Mouse (Mus musculus) neural tube, embryonic 14.5 days (tissue): Measurements from ENCODE around the gene Meis2. TPM values are rescaled to one million over a fixed set of nuclear protein-coding genes. Genes with fewer than 3 reads are reported as not detected.

Experiments used
- ATAC-seq: fragments of 200-750 bp; cut with Nextera tagmentation; 2 replicates; pipeline ENCODE4 v1.8.0; 2017; ENCODE audit warnings: low read depth, mild to moderate bottlenecking, moderate TSS enrichment, moderate library complexity
- H3K27ac ChIP-seq: fragments of 300-500 bp; sonication (generic); 2 replicates; pipeline ENCODE4 v1.5.1; 2014; ENCODE audit warnings: low read depth, mild to moderate bottlenecking, control low read depth, low read length, moderate library complexity, mixed read lengths
- H3K27me3 ChIP-seq: fragments of 300-500 bp; sonication (generic); 2 replicates; pipeline ENCODE4 v1.6.1; 2014; ENCODE audit warnings: low read length; ENCODE audit not compliant: control insufficient read depth, insufficient read depth
- H3K36me3 ChIP-seq: fragments of 300-500 bp; sonication (generic); 2 replicates; pipeline ENCODE4 v1.6.1; 2014; ENCODE audit warnings: low read length, mixed read lengths; ENCODE audit not compliant: control insufficient read depth, insufficient read depth
- H3K4me1 ChIP-seq: fragments of 300-500 bp; sonication (generic); 2 replicates; pipeline ENCODE4 v1.6.1; 2014; ENCODE audit warnings: low read length; ENCODE audit not compliant: control insufficient read depth, insufficient read depth
- H3K4me2 ChIP-seq: fragments of 300-500 bp; sonication (generic); 2 replicates; pipeline ENCODE4 v1.6.1; 2014; ENCODE audit warnings: mild to moderate bottlenecking, low read depth, low read length, control low read depth
- H3K4me3 ChIP-seq: fragments of 300-500 bp; sonication (generic); 2 replicates; pipeline ENCODE4 v1.5.1; 2014; ENCODE audit warnings: low read depth, low read length, control low read depth, mixed read lengths
- H3K9ac ChIP-seq: fragments of 300-500 bp; sonication (generic); replicated peaks from 2 replicates; pipeline ENCODE4 v1.6.1; 2014; ENCODE audit warnings: low read depth, mild to moderate bottlenecking, control low read depth, low read length, mixed read lengths
- H3K9me3 ChIP-seq: fragments of 300-500 bp; sonication (generic); 2 replicates; pipeline ENCODE4 v1.6.1; 2016; ENCODE audit warnings: low read length; ENCODE audit not compliant: control insufficient read depth
- WGBS: fragments of 180-500 bp; shearing (Covaris S2); extraction: QIAGEN DNeasy Blood & Tissue Kit; methylation state at CpG from one replicate; pipeline ENCODE4 v1.1.7; 2014; 5-methylcytosine and 5-hydroxymethylcytosine counted together
- polyA plus RNA-seq: library from polyadenylated mRNA; unstranded; fragments of >200 nt; fragmentation: Nextera tagmentation; extraction: Ambion mirVana; gene quantifications from 2 replicates; pipeline ENCODE4 v1.2.1, GENCODE M21; 2014

The Meis2 gene
- polyA plus RNA-seq, 1 experiment from 2014 or later: 117 TPM

GRCm38 (mm10) chr2:115943044-115943443, 122.6 kb downstream of the Meis2 start:
- no peak overlapping the region for H3K4me2 ChIP-seq
- no peaks in the 10 kb centered on the region for H3K9me3 ChIP-seq
- 34% methylated on average over 8 of the region's 8 CpGs for WGBS
- H3K4me1 ChIP-seq: no peaks in the 10 kb centered on the region
- no peaks in the 10 kb centered on the region for H3K36me3 ChIP-seq
- H3K4me3 ChIP-seq: no peak overlapping the region
- H3K27me3 ChIP-seq: no peaks in the 10 kb centered on the region
- ATAC-seq: no peak
- no peak overlapping the region for H3K27ac ChIP-seq
- no peak overlapping the region for H3K9ac ChIP-seq

- Histone ChIP-seq H3K27ac (no peak overlapping the region), H3K9me3 (no peaks in the 10 kb centered on the region), H3K27me3 (no peaks in the 10 kb centered on the region), H3K36me3 (no peaks in the 10 kb centered on the region), H3K4me2 (no peak overlapping the region), H3K4me3 (no peak overlapping the region), H3K4me1 (no peaks in the 10 kb centered on the region), H3K9ac (no peak overlapping the region)
- WGBS: 93% methylated on average over 5 of the region's 5 CpGs
- no peak for ATAC-seq
These were observed 125.8 kb downstream of the Meis2 start for GRCm38 (mm10) chr2:115939849-115940248.

- 74% methylated on average over 8 of the region's 8 CpGs for WGBS
- no peak overlapping the region for H3K27ac ChIP-seq
- peak; percentile 63; the same call in 1 of the 2 replicates for ATAC-seq
These were observed 126.6 kb downstream of the Meis2 start for GRCm38 (mm10) chr2:115938926-115939563.

GRCm38 (mm10) chr2:115938296-115938695, 127.3 kb downstream of the Meis2 start:
- Histone ChIP-seq H3K9ac (no peak overlapping the region), H3K4me3 (no peak overlapping the region), H3K9me3 (no peaks in the 10 kb centered on the region), H3K27ac (no peak overlapping the region), H3K36me3 (no peaks in the 10 kb centered on the region), H3K4me2 (no peak overlapping the region), H3K27me3 (no peaks in the 10 kb centered on the region), H3K4me1 (no peaks in the 10 kb centered on the region)
- WGBS: 52% methylated on average over 3 of the region's 3 CpGs
- ATAC-seq: no peak

More at GRCm38 (mm10) chr2:115938926-115939563, 126.6 kb downstream of the Meis2 start:
- no peak overlapping the region for H3K9ac ChIP-seq
- H3K9me3 ChIP-seq: no peaks in the 10 kb centered on the region
- H3K4me2 ChIP-seq: no peak overlapping the region
- H3K4me3 ChIP-seq: no peak overlapping the region
- H3K27me3 ChIP-seq: no peaks in the 10 kb centered on the region
- no peaks in the 10 kb centered on the region for H3K4me1 ChIP-seq
- no peaks in the 10 kb centered on the region for H3K36me3 ChIP-seq

GRCm38 (mm10) chr2:115937896-115938295, 127.7 kb downstream of the Meis2 start:
- Histone ChIP-seq H3K9me3 (no peaks in the 10 kb centered on the region), H3K4me2 (no peak overlapping the region), H3K4me1 (no peaks in the 10 kb centered on the region), H3K4me3 (no peak overlapping the region), H3K27me3 (no peaks in the 10 kb centered on the region), H3K9ac (no peak overlapping the region), H3K27ac (no peak overlapping the region), H3K36me3 (no peaks in the 10 kb centered on the region)
- ATAC-seq: no peak
- WGBS: 74% methylated on average over 1 of the region's 1 CpGs

- H3K4me1 ChIP-seq: no peaks in the 10 kb centered on the region
- H3K4me3 ChIP-seq: no peak overlapping the region
- no peaks in the 10 kb centered on the region for H3K9me3 ChIP-seq
- no peak overlapping the region for H3K27ac ChIP-seq
- no peaks in the 10 kb centered on the region for H3K36me3 ChIP-seq
- WGBS: 92% methylated on average over 9 of the region's 9 CpGs
- no peak overlapping the region for H3K4me2 ChIP-seq
- H3K27me3 ChIP-seq: no peaks in the 10 kb centered on the region
- no peak overlapping the region for H3K9ac ChIP-seq
- no peak for ATAC-seq
These were observed 128.9 kb downstream of the Meis2 start for GRCm38 (mm10) chr2:115936786-115937185.

GRCm38 (mm10) chr2:115934299-115934698, 131.3 kb downstream of the Meis2 start:
- Histone ChIP-seq H3K9me3 (no peaks in the 10 kb centered on the region), H3K27ac (no peak overlapping the region), H3K4me3 (no peak overlapping the region), H3K9ac (no peak overlapping the region), H3K4me1 (no peaks in the 10 kb centered on the region), H3K36me3 (no peaks in the 10 kb centered on the region), H3K27me3 (no peaks in the 10 kb centered on the region), H3K4me2 (no peak overlapping the region)
- no peak for ATAC-seq
- 96% methylated on average over 2 of the region's 2 CpGs for WGBS

- no peak overlapping the region for H3K4me3 ChIP-seq
- H3K4me1 ChIP-seq: no peaks in the 10 kb centered on the region
- no peak overlapping the region for H3K4me2 ChIP-seq
- 69% methylated on average over 2 of the region's 2 CpGs for WGBS
- no peaks in the 10 kb centered on the region for H3K27me3 ChIP-seq
- no peak for ATAC-seq
- H3K9ac ChIP-seq: no peak overlapping the region
- H3K9me3 ChIP-seq: no peaks in the 10 kb centered on the region
- H3K27ac ChIP-seq: no peak overlapping the region
- no peaks in the 10 kb centered on the region for H3K36me3 ChIP-seq
These were observed 132.4 kb downstream of the Meis2 start for GRCm38 (mm10) chr2:115933259-115933658.

GRCm38 (mm10) chr2:115925744-115926143, 139.9 kb downstream of the Meis2 start:
- Histone ChIP-seq H3K9ac (no peak overlapping the region), H3K27me3 (no peaks in the 10 kb centered on the region), H3K4me3 (no peak overlapping the region), H3K4me1 (peaks cover 4% of the 10 kb centered on the region; the same call in 1 of the 2 replicates), H3K36me3 (no peaks in the 10 kb centered on the region), H3K9me3 (no peaks in the 10 kb centered on the region), H3K4me2 (no peak overlapping the region), H3K27ac (no peak overlapping the region)
- ATAC-seq: no peak
- WGBS: 74% methylated on average over 3 of the region's 3 CpGs
